Mouse (Mus musculus): ENCODE data around the gene Osbpl6. TPM values are rescaled to one million over a fixed set of nuclear protein-coding genes. Genes with fewer than 3 reads are reported as not detected.

The Osbpl6 gene
- polyA plus RNA-seq, 1 experiment from 2014 or later, result 9.4 TPM

- no peak overlapping the region for H3K4me3 ChIP-seq (ENCODE audit: low read length)
- H3K4me1 ChIP-seq (ENCODE audit: control insufficient read depth, insufficient read depth, low read length), result peaks cover 3% of the 10 kb centered on the region; the same call in 1 of the 2 replicates
- no peaks in the 10 kb centered on the region for H3K9me3 ChIP-seq (ENCODE audit: control insufficient read depth, low read length)
- ATAC-seq, result no peak
- H3K4me2 ChIP-seq (ENCODE audit: low read depth, low read length), result no peak overlapping the region
- no peaks in the 10 kb centered on the region for H3K36me3 ChIP-seq (ENCODE audit: control insufficient read depth, insufficient read depth, low read length)
- 74% methylated on average over 2 of the region's 2 CpGs for WGBS
- no peak overlapping the region for H3K9ac ChIP-seq (ENCODE audit: low read depth, low read length)
- no peak overlapping the region for H3K27ac ChIP-seq (ENCODE audit: low read length)
- no peaks in the 10 kb centered on the region for H3K27me3 ChIP-seq (replicated peaks; ENCODE audit: control insufficient read depth, insufficient read depth, low read length)
Measured at GRCm38 (mm10) chr2:76412924-76413323, 6.6 kb downstream of the Osbpl6 start.

GRCm38 (mm10) chr2:76417446-76418141 is 11.3 kb downstream of the Osbpl6 start:
- Histone ChIP-seq H3K4me3 (ENCODE audit: low read length) (no peak overlapping the region), H3K9me3 (ENCODE audit: control insufficient read depth, low read length) (no peaks in the 10 kb centered on the region), H3K4me1 (ENCODE audit: control insufficient read depth, insufficient read depth, low read length) (peaks cover 3% of the 10 kb centered on the region; the same call in 1 of the 2 replicates), H3K27ac (ENCODE audit: low read length) (no peak overlapping the region), H3K9ac (ENCODE audit: low read depth, low read length) (no peak overlapping the region), H3K27me3 (replicated peaks; ENCODE audit: control insufficient read depth, insufficient read depth, low read length) (no peaks in the 10 kb centered on the region), H3K4me2 (ENCODE audit: low read depth, low read length) (no peak overlapping the region), H3K36me3 (ENCODE audit: control insufficient read depth, insufficient read depth, low read length) (no peaks in the 10 kb centered on the region)
- 82% methylated on average over 14 of the region's 14 CpGs for WGBS
- ATAC-seq, result peak; percentile 92

- 78% methylated on average over 3 of the region's 3 CpGs for WGBS
- Histone ChIP-seq H3K4me2 (ENCODE audit: low read depth, low read length) (no peak overlapping the region), H3K36me3 (ENCODE audit: control insufficient read depth, insufficient read depth, low read length) (no peaks in the 10 kb centered on the region), H3K27me3 (replicated peaks; ENCODE audit: control insufficient read depth, insufficient read depth, low read length) (no peaks in the 10 kb centered on the region), H3K4me1 (ENCODE audit: control insufficient read depth, insufficient read depth, low read length) (peaks cover 3% of the 10 kb centered on the region; the same call in 1 of the 2 replicates), H3K9me3 (ENCODE audit: control insufficient read depth, low read length) (no peaks in the 10 kb centered on the region), H3K4me3 (ENCODE audit: low read length) (no peak overlapping the region), H3K27ac (ENCODE audit: low read length) (no peak overlapping the region), H3K9ac (ENCODE audit: low read depth, low read length) (no peak overlapping the region)
- peak; percentile 53 for ATAC-seq
Measured at GRCm38 (mm10) chr2:76418142-76418518, 11.8 kb downstream of the Osbpl6 start.

- no peak overlapping the region for H3K4me2 ChIP-seq (ENCODE audit: low read depth, low read length)
- H3K4me1 ChIP-seq (ENCODE audit: control insufficient read depth, insufficient read depth, low read length), result no peaks in the 10 kb centered on the region
- H3K4me3 ChIP-seq (ENCODE audit: low read length), result no peak overlapping the region
- no peak for ATAC-seq
- H3K36me3 ChIP-seq (ENCODE audit: control insufficient read depth, insufficient read depth, low read length), result no peaks in the 10 kb centered on the region
- H3K9me3 ChIP-seq (ENCODE audit: control insufficient read depth, low read length), result no peaks in the 10 kb centered on the region
- no peak overlapping the region for H3K27ac ChIP-seq (ENCODE audit: low read length)
- no peak overlapping the region for H3K9ac ChIP-seq (ENCODE audit: low read depth, low read length)
- no peaks in the 10 kb centered on the region for H3K27me3 ChIP-seq (replicated peaks; ENCODE audit: control insufficient read depth, insufficient read depth, low read length)
- 73% methylated on average over 6 of the region's 6 CpGs for WGBS
Measured at GRCm38 (mm10) chr2:76421411-76421924, 15.2 kb downstream of the Osbpl6 start.

GRCm38 (mm10) chr2:76426816-76427215 is 20.5 kb downstream of the Osbpl6 start:
- no peaks in the 10 kb centered on the region for H3K9me3 ChIP-seq (ENCODE audit: control insufficient read depth, low read length)
- no peaks in the 10 kb centered on the region for H3K4me1 ChIP-seq (ENCODE audit: control insufficient read depth, insufficient read depth, low read length)
- no peak for ATAC-seq
- no peaks in the 10 kb centered on the region for H3K27me3 ChIP-seq (replicated peaks; ENCODE audit: control insufficient read depth, insufficient read depth, low read length)
- no peak overlapping the region for H3K4me3 ChIP-seq (ENCODE audit: low read length)
- no peak overlapping the region for H3K27ac ChIP-seq (ENCODE audit: low read length)
- WGBS, result 47% methylated on average over 3 of the region's 3 CpGs
- H3K4me2 ChIP-seq (ENCODE audit: low read depth, low read length), result no peak overlapping the region
- no peaks in the 10 kb centered on the region for H3K36me3 ChIP-seq (ENCODE audit: control insufficient read depth, insufficient read depth, low read length)
- H3K9ac ChIP-seq (ENCODE audit: low read depth, low read length), result no peak overlapping the region

- ATAC-seq, result no peak
- H3K4me1 ChIP-seq (ENCODE audit: control insufficient read depth, insufficient read depth, low read length), result no peaks in the 10 kb centered on the region
- WGBS, result 72% methylated on average over 3 of the region's 3 CpGs
Measured at GRCm38 (mm10) chr2:76429318-76429717, 23.0 kb downstream of the Osbpl6 start.

GRCm38 (mm10) chr2:76429855-76430254 is 23.5 kb downstream of the Osbpl6 start:
- H3K4me1 ChIP-seq (ENCODE audit: control insufficient read depth, insufficient read depth, low read length), result no peaks in the 10 kb centered on the region
- no peak for ATAC-seq
- H3K9ac ChIP-seq (ENCODE audit: low read depth, low read length), result no peak overlapping the region
- no peak overlapping the region for H3K4me3 ChIP-seq (ENCODE audit: low read length)
- no peaks in the 10 kb centered on the region for H3K36me3 ChIP-seq (ENCODE audit: control insufficient read depth, insufficient read depth, low read length)
- no peaks in the 10 kb centered on the region for H3K9me3 ChIP-seq (ENCODE audit: control insufficient read depth, low read length)
- H3K27me3 ChIP-seq (replicated peaks; ENCODE audit: control insufficient read depth, insufficient read depth, low read length), result no peaks in the 10 kb centered on the region
- H3K4me2 ChIP-seq (ENCODE audit: low read depth, low read length), result no peak overlapping the region
- H3K27ac ChIP-seq (ENCODE audit: low read length), result no peak overlapping the region
- 82% methylated on average over 5 of the region's 5 CpGs for WGBS

More at GRCm38 (mm10) chr2:76429318-76429717, 23.0 kb downstream of the Osbpl6 start:
- no peaks in the 10 kb centered on the region for H3K27me3 ChIP-seq (replicated peaks; ENCODE audit: control insufficient read depth, insufficient read depth, low read length)
- no peak overlapping the region for H3K4me2 ChIP-seq (ENCODE audit: low read depth, low read length)
- no peak overlapping the region for H3K9ac ChIP-seq (ENCODE audit: low read depth, low read length)
- H3K36me3 ChIP-seq (ENCODE audit: control insufficient read depth, insufficient read depth, low read length), result no peaks in the 10 kb centered on the region
- no peaks in the 10 kb centered on the region for H3K9me3 ChIP-seq (ENCODE audit: control insufficient read depth, low read length)
- H3K27ac ChIP-seq (ENCODE audit: low read length), result no peak overlapping the region
- no peak overlapping the region for H3K4me3 ChIP-seq (ENCODE audit: low read length)

GRCm38 (mm10) chr2:76430539-76430938 is 24.2 kb downstream of the Osbpl6 start:
- ATAC-seq, result no peak
- no peak overlapping the region for H3K4me2 ChIP-seq (ENCODE audit: low read depth, low read length)
- no peaks in the 10 kb centered on the region for H3K4me1 ChIP-seq (ENCODE audit: control insufficient read depth, insufficient read depth, low read length)
- H3K27me3 ChIP-seq (replicated peaks; ENCODE audit: control insufficient read depth, insufficient read depth, low read length), result no peaks in the 10 kb centered on the region
- no peaks in the 10 kb centered on the region for H3K36me3 ChIP-seq (ENCODE audit: control insufficient read depth, insufficient read depth, low read length)
- no peak overlapping the region for H3K9ac ChIP-seq (ENCODE audit: low read depth, low read length)
- no peak overlapping the region for H3K4me3 ChIP-seq (ENCODE audit: low read length)
- H3K9me3 ChIP-seq (ENCODE audit: control insufficient read depth, low read length), result no peaks in the 10 kb centered on the region
- WGBS, result 89% methylated on average over 3 of the region's 3 CpGs
- no peak overlapping the region for H3K27ac ChIP-seq (ENCODE audit: low read length)

GRCm38 (mm10) chr2:76434224-76434623 is 27.9 kb downstream of the Osbpl6 start:
- no peaks in the 10 kb centered on the region for H3K4me1 ChIP-seq (ENCODE audit: control insufficient read depth, insufficient read depth, low read length)
- ATAC-seq, result 0 out of 2 replicates have a peak, but pooled peaks have one; percentile 21
- 72% methylated on average over 7 of the region's 7 CpGs for WGBS
- no peaks in the 10 kb centered on the region for H3K9me3 ChIP-seq (ENCODE audit: control insufficient read depth, low read length)
- no peaks in the 10 kb centered on the region for H3K27me3 ChIP-seq (replicated peaks; ENCODE audit: control insufficient read depth, insufficient read depth, low read length)
- H3K36me3 ChIP-seq (ENCODE audit: control insufficient read depth, insufficient read depth, low read length), result no peaks in the 10 kb centered on the region
- H3K4me3 ChIP-seq (ENCODE audit: low read length), result no peak overlapping the region
- H3K9ac ChIP-seq (ENCODE audit: low read depth, low read length), result no peak overlapping the region
- no peak overlapping the region for H3K27ac ChIP-seq (ENCODE audit: low read length)
- H3K4me2 ChIP-seq (ENCODE audit: low read depth, low read length), result no peak overlapping the region

Measured in intestine, embryonic 16.5 days (tissue).